Mouse (Mus musculus) liver, adult 2 months (tissue): ENCODE results near the gene Hdac1. TPM values are rescaled to one million over a fixed set of nuclear protein-coding genes. Genes with fewer than 3 reads are reported as not detected.

Experiments used
- DNase-seq: peaks from one replicate; pipeline ENCODE4 v3.0.0-alpha.2; 2011; ENCODE audit warnings: low read depth, low spot score; ENCODE audit errors: extremely low read depth
- H3K27ac ChIP-seq: fragments of 200-500 bp; replicated peaks from 2 replicates; pipeline ENCODE4 v1.5.1; 2012; ENCODE audit warnings: low read depth, mild to moderate bottlenecking, control low read depth, inconsistent platforms, low read length; ENCODE audit not compliant: insufficient read depth
- H3K27me3 ChIP-seq: fragments of 200-500 bp; 2 replicates; pipeline ENCODE4 v1.6.1; 2012; ENCODE audit warnings: mild to moderate bottlenecking, moderate library complexity, low read length, inconsistent platforms; ENCODE audit not compliant: control insufficient read depth, insufficient read depth
- H3K36me3 ChIP-seq: fragments of 200-500 bp; 2 replicates; pipeline ENCODE4 v1.6.1; 2012; ENCODE audit warnings: low read length, inconsistent platforms; ENCODE audit not compliant: control insufficient read depth, insufficient read depth
- H3K4me1 ChIP-seq: fragments of 200-500 bp; 2 replicates; pipeline ENCODE4 v1.6.1; 2011; ENCODE audit warnings: low read length; ENCODE audit not compliant: control insufficient read depth, insufficient read depth
- H3K4me3 ChIP-seq: fragments of 200-500 bp; 2 replicates; pipeline ENCODE4 v1.5.1; 2011; ENCODE audit warnings: low read depth, mild to moderate bottlenecking, control low read depth, low read length, moderate library complexity; ENCODE audit not compliant: insufficient read depth
- H3K79me2 ChIP-seq: fragments of 200-500 bp; 2 replicates; pipeline ENCODE4 v1.6.1; 2012; ENCODE audit warnings: inconsistent platforms, mild to moderate bottlenecking, low read length, moderate library complexity; ENCODE audit not compliant: control insufficient read depth, insufficient read depth
- H3K9ac ChIP-seq: fragments of 200-500 bp; 2 replicates; pipeline ENCODE4 v1.6.1; 2012; ENCODE audit warnings: low read depth, mild to moderate bottlenecking, control low read depth, inconsistent platforms, low read length
- CTCF ChIP-seq: fragments of 200-500 bp; IDR thresholded peaks from 2 replicates; pipeline ENCODE4 v1.5.1; 2011; ENCODE audit warnings: low read depth, low read length, control low read depth
- POLR2A ChIP-seq: fragments of 200-500 bp; IDR thresholded peaks from 2 replicates; pipeline ENCODE4 v1.6.1; 2011; ENCODE audit warnings: low read length, control low read depth; ENCODE audit not compliant: insufficient read depth; ENCODE audit errors: extremely low read depth
- WGBS: fragments of 180-500 bp; shearing (Covaris S2); methylation state at CpG from one replicate; pipeline ENCODE4 v1.1.7; 2018; 5-methylcytosine and 5-hydroxymethylcytosine counted together
- polyA plus RNA-seq: library from polyadenylated mRNA; depleted of rRNA; stranded (reverse); fragments of >200 nt; gene quantifications from 2 replicates; pipeline ENCODE4 v1.2.3, GENCODE M21; 2012
- total RNA-seq: library from RNA; depleted of rRNA; stranded (reverse); fragments of >200 nt; gene quantifications from 2 replicates; pipeline ENCODE4 v1.2.3, GENCODE M21; 2014

Hdac1 gene
- total and polyA plus RNA-seq, 2 experiments = 18.1 to 20.5 TPM

DNA sequence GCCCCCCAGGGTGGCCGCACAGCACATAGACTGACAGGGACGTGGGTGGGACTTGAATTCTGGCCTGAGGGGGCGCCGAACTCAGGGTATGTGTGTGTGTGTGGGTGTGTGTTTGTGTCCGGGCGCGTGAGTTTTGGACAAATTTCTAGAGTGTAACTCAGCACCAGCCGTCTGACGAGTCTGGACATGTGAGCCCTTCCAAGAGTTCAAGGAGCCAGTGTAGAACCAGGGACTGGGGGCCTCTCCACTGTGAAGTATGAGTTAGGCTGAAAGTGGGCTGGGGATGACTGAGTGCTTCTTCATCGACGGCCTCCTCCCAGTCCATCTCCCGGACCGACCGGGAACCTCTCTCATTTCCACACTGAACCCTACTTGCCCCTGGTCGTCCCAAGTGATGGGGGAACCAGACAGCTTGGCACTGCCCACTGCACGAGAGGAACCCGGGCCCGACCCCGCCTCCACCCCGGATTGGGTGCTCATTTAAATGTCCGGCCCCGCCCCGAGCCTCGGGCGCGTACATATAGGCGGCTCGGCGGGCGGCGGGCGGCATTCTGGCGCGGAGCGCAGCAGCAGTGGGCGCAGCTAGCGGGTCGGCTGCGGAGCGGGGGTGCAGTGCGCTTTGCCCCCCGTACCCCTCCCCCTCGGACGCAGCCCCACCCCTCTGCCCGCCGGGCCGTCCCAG lies 29.3 kb downstream of the Hdac1 start, which contains the start of gene Marcksl1:
Marcksl1 (plus strand) TSS at position 496 of the 682 bp plus-strand sequence.
- Histone ChIP-seq H3K27ac (no peak within 1 kb of the TSS), H3K9ac (peak within 1 kb of the TSS; percentile 90), H3K79me2 (no peaks in the 10 kb centered on the region), H3K4me1 (no peaks in the 10 kb centered on the region), H3K4me3 (peak within 1 kb of the TSS; percentile 91), H3K36me3 (peaks cover 6% of the 10 kb centered on the region; the same call in 1 of the 2 replicates), H3K27me3 (peaks cover 8% of the 10 kb centered on the region; the same call in 1 of the 2 replicates)
- WGBS = 8% methylated on average over 46 of the region's 47 CpGs
- TF ChIP-seq POLR2A (peak; percentile 73; the same call in 1 of the 2 replicates), CTCF (no peak)
- no peak for DNase-seq

DNA sequence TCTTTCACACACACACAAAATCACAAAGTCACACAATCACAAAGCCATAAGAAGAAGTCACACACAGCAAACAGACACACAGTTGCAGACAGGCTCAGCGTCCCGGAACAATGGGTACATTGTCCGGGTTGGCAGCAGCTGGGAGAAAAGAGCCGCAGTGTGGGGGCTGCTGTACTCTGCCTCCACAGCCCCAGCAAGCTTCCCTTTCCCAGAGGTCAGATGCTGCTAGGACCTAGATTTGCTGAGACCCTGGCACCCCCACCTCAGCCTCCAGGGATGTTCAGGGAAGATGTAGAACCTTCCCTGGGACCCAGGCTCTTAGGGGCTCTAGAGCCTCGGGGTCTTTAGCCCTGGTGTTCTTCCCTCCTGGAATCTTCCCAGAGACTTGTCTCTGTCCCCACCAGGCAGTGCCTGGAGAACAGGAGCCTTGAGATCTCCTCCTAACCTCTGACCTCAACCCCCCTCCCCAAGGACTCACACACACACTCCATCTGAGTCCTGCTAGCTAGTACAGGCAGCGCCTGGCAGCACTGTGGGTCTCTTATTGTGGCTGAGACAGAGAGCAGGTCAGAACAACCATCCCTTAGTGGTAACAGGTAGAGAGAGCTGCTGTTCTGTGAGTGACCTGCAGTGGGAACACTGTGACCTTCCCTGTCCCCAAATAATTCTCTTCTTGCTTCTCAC lies 31.0 kb downstream of the Hdac1 start:
- no peak overlapping the region for H3K27ac ChIP-seq
- H3K4me1 ChIP-seq = no peaks in the 10 kb centered on the region
- 0 out of 2 replicates have a peak, but pooled peaks cover 1% of the 10 kb centered on the region for H3K36me3 ChIP-seq
- no peak overlapping the region for H3K4me3 ChIP-seq
- H3K79me2 ChIP-seq = no peaks in the 10 kb centered on the region
- TF ChIP-seq POLR2A (no peak), CTCF (no peak)
- WGBS = 71% methylated on average over 6 of the region's 6 CpGs
- H3K27me3 ChIP-seq = peaks cover 8% of the 10 kb centered on the region; the same call in 1 of the 2 replicates
- DNase-seq = no peak
- H3K9ac ChIP-seq = no peak overlapping the region

DNA sequence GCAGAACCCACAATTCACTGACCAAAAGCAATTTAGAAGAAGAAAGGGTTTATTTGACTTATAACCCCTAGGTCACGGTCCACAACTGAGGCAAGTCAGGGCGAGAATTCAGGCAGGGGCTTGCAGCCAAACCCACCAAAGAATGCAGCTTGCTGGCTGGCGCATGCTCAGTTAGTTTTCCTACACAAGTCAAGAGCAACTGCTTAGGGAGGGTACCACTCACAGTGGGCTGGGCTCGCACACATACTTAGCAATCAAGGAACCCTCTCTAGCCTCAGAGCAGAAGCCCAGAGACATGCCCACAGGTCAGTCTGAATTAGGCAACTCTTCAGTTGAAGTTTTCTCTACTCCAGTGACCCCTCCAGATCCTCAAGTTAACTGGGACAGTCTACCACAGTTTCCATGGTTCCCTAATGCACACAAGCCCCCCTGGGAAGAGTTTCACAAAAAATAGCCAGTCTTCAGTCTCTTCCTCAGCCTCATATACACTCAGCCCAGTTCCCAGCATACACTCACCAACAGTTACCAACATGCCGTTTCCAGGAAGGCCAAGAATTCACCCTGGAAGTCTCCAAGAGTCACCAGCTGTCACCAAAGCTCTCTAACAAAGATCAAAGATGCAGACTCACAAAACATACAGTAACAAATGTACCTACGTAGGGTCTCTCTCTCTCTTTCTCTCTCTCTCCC lies 31.6 kb downstream of the Hdac1 start:
- no peak overlapping the region for H3K27ac ChIP-seq
- DNase-seq = no peak
- H3K36me3 ChIP-seq = no peaks in the 10 kb centered on the region
- H3K27me3 ChIP-seq = peaks cover 8% of the 10 kb centered on the region; the same call in 1 of the 2 replicates
- WGBS = 84% methylated on average over 6 of the region's 6 CpGs
- H3K4me3 ChIP-seq = no peak overlapping the region
- H3K9ac ChIP-seq = no peak overlapping the region
- TF ChIP-seq POLR2A = no peak
- no peak for TF ChIP-seq CTCF
- no peaks in the 10 kb centered on the region for H3K79me2 ChIP-seq
- H3K4me1 ChIP-seq = no peaks in the 10 kb centered on the region

DNA sequence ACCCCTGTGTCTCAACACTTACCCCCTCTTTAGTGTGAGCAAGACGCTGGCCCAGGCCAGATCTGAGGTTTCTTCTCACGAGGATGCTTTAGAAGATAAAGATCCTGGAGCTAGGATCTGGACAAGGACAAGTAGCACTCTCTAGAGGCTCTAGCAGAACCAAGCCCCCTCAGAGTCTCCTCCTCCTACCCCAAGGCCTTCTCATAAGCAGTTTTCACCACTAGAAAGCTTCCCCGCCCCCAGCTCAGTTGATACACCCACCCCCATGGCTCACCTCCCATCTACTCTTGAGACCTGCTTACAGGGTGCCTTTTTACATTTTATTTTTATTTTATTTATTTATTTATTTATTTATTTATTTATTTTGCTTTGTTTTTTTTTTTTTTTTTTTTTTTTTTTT lies 32.9 kb downstream of the Hdac1 start:
- no peak for DNase-seq
- Histone ChIP-seq H3K36me3 (no peaks in the 10 kb centered on the region), H3K4me1 (no peaks in the 10 kb centered on the region), H3K79me2 (no peaks in the 10 kb centered on the region), H3K27ac (no peak overlapping the region), H3K9ac (no peak overlapping the region), H3K4me3 (no peak overlapping the region), H3K27me3 (peaks cover 8% of the 10 kb centered on the region; the same call in 1 of the 2 replicates)
- 90% methylated on average over 3 of the region's 3 CpGs for WGBS
- no peak for TF ChIP-seq POLR2A
- no peak for TF ChIP-seq CTCF

DNA sequence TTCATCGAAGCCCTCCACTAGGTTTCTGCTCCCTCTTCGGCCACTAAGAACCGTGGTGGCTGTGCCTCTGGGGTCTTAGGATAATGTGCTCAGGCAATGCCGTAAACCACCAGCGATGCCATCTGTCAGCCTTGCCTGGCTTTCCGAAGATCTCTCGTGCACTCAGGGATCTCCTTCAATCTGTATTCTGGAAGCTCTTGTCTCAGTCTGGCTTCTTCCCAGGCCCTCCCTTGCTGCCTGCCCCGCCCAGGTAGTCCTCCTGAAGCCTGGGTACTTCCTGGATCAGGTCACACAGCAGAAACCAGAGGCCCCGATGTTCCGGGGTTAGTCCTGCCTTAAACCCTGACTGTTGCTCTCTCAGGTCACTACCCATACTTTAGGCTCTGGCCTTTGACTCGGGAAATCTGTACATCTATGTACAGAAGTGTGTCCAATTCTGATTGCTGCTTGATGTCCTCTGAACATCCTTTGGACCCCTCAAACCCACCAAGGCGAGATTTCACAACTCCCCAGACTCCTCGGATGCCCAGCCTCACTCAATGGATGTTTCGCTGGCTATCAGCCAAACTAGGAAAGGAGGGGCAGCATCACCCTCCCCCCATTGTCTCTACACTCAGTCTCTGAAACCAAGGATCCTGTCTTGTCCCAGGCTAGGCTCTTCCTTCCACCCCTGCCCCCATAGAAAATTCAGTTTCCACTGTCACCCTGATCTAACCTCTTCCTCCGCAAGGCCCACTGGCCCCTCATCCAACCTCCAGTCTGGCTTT lies 33.5 kb downstream of the Hdac1 start:
- TF ChIP-seq POLR2A = no peak
- TF ChIP-seq CTCF = no peak
- Histone ChIP-seq H3K4me3 (no peak overlapping the region), H3K27ac (no peak overlapping the region), H3K79me2 (no peaks in the 10 kb centered on the region), H3K9ac (no peak overlapping the region), H3K27me3 (peaks cover 4% of the 10 kb centered on the region; the same call in 1 of the 2 replicates), H3K4me1 (no peaks in the 10 kb centered on the region), H3K36me3 (no peaks in the 10 kb centered on the region)
- no peak for DNase-seq
- 80% methylated on average over 15 of the region's 15 CpGs for WGBS
